Mouse (Mus musculus) liver, adult (tissue): ENCODE results near the gene Epsti1.

Experiments used
- GATA4 ChIP-seq: IDR thresholded peaks from 2 replicates; pipeline ENCODE4 v1.6.1; 2014; ENCODE audit warnings: mild to moderate bottlenecking, low read length; ENCODE audit not compliant: insufficient replicate concordance

Epsti1 gene

DNA sequence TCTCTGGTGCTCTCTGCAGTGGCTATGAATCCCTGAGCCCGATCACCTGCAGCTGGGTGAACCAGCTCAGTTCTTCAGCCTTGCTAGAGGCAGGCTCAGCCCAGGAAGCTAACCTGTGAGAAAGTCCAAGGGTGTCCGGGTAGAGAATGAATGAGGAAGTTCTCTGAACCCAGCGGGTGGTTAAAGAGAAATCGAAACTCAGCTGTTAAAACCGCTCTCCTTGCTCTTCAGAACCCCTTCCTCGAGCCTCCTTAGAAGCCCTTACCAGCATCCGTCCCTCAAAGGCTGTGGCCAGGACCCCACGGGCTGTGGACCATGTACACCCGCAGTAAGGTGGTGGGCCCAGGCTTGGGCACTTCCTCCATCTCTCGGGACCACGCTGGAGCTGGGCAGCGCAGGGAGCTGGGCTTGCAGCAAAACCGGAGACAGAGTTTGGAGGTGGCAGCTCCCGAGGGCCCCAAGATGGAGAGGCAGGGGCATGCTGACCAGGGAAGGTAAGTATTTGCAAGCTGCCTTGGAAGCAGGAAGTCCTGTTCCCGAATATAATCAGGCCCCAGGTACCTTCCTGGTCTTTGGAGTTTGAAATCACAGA lies at the start of gene Epsti1:
TSS of gene Epsti1 (plus strand) at position 69 of the 592 bp plus-strand sequence.
- TF ChIP-seq GATA4 = no peak

DNA sequence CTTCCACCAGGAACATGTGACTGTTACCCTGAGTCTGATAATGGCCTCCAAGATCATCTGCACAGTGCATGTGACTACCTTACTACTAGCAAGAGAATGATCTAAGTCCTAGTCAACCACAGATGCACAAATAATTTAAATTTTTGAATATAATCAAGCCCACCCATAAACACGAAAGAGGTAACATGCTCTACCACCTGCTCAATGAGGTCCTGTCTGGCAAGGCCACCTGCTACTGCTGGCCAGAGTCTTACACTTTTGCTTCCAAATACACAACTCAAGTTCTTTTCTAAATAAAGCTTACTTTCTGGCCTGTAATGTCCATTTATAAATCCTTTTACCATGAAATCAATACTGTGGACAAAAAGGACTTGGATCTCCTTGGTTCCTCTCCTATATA lies 44.1 kb upstream of the Epsti1 start:
- no peak for TF ChIP-seq GATA4

DNA sequence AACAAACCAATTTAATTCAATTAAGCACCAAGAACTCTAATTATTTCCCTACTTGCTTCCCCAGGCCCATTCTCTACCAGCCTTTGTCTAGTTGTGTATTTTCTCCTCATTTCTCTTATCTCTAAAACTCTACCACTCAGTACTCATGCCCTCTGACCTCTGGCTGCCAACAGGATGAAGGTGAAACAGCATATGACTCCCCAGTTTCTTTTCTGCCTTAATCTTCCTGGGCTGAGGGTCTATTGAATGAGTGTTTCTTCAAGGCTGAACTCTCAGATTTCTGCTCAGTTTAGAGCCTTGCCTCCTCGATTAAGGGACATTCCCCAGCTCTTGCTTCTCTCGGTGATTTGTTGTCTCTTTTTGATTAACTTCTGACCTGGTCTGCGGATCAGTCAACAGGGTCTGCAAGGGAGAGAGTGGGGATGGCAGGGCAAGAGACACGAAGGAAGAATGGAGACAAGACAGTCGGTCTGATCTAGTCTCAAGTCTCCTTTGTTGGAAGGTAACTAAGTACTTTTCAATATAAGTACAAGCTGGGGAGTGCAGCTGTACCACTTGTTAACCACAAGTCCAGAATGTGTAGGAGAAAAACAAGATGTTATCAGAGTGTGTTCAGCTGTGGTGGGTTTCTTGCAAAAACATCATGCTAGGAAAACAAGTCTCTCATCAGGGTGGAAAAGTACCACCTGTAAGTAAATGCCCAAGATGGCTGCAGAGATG lies 43.0 kb upstream of the Epsti1 start:
- no peak for TF ChIP-seq GATA4

DNA sequence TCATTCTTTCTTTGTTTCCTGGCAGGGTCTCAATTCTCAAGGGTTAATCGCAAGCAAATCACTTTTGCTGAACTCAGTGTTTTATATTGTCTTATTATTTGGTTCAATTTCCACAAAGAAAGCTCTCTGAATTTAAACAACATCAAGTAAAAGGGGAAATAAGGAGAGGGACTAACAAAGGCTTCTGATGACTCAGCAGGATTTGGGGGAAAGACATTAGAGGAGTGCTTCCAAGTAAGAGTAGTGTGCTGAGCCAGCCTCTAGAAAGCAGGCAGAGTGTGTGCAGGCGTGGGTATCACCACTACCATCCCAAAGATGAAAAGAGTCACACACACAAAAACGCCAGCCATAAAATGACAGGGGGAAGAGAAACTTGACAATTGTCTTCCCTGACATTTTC lies 40.0 kb upstream of the Epsti1 start:
- no peak for TF ChIP-seq GATA4

DNA sequence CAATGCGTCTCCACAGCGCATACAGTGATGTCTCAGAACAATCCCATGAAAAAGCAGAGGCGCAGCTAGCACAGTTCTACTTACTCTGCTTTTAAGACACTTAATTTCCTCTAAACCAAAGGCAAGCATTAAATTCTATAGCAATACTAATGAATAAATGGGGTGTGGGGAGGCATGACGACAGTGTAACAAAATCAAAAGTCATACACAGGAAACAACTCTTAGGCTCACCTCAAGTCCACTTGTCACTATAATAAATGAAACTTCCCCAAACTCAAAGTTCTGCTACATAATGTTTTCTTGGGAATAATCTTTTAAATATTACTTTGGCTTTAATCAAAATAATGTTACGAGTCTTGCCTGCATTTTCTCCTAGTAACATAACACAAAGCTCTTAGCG lies 39.5 kb upstream of the Epsti1 start:
- no peak for TF ChIP-seq GATA4

- no peak for TF ChIP-seq GATA4
Measured at GRCm38 (mm10) chr14:77867601-77868000, 36.4 kb upstream of the Epsti1 start.

GRCm38 (mm10) chr14:77870926-77871325 lies 33.1 kb upstream of the Epsti1 start:
- no peak for TF ChIP-seq GATA4

GRCm38 (mm10) chr14:77871380-77871975 lies 32.6 kb upstream of the Epsti1 start:
- no peak for TF ChIP-seq GATA4

- TF ChIP-seq GATA4 = no peak
Measured at GRCm38 (mm10) chr14:77874304-77875241, 29.5 kb upstream of the Epsti1 start, which contains the start of gene Dnajc15. TSS of gene Dnajc15 (minus strand) at chr14:77875125.

- TF ChIP-seq GATA4 = no peak
Measured at GRCm38 (mm10) chr14:77876199-77876598, 27.8 kb upstream of the Epsti1 start.

DNA sequence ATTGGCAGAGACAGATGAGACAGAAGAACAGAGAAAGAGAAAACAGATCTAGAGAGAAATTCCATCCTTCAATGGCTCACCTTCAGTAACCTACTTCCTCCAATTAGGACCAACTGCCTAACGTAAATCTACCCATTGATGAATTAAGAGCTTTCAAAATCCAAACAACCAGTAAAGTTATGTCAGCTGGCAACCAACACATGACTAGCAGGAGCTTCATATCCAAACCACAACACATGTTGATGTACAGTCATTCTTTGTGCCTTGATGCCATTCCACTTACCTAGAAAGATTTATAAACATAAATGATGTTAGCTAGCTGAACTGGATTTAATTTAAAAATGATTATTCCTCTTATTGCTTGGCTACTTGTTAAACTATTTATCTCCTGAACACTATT lies 22.0 kb upstream of the Epsti1 start:
- no peak for TF ChIP-seq GATA4

DNA sequence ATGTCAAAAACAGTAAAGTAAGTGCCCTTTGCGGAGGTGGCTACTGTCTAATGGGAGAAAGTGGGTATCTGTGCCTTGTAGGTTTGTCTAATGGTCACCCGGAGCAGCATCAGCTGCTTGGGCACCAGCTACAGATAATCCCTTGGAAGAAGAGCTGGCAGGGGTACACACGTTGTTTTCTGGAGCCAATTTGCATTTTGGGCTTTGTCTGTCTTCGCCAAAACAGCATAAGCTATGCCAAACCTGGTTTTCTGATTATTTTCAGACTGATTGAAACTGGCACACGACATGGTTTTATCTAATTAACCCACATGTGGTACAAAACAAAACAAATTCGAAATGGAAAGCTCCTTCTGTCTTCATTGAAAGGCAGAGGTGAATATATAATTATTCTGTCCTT lies 21.4 kb upstream of the Epsti1 start:
- TF ChIP-seq GATA4 = no peak

DNA sequence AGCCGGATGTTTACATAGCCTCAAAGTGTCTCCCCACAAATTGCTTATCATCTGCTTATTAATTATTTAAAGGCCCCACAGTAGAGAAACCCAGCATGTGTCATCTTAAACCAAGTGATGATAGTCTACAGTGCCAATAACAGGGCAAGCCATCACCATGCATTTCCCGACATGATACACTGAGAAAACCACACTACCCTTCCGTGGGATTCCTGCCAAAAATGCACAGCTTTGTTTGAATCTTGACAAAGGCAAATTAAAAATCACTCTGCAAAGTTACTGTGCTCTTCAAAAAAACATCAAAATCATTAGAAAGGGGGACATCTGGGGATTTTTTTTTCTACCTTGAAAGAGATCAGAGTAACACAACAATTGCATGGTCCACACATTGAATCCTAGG lies 17.7 kb upstream of the Epsti1 start:
- TF ChIP-seq GATA4 = no peak

- no peak for TF ChIP-seq GATA4
Measured at GRCm38 (mm10) chr14:77886941-77887340, 17.1 kb upstream of the Epsti1 start.

GRCm38 (mm10) chr14:77889911-77890310 lies 14.1 kb upstream of the Epsti1 start:
- no peak for TF ChIP-seq GATA4
